Mouse (Mus musculus) forebrain, embryonic 10.5 days (tissue): ENCODE measurements around the gene Herc3. TPM values are rescaled to one million over a fixed set of nuclear protein-coding genes. Genes with fewer than 3 reads are reported as not detected.

ENCODE experiments used
- DNase-seq: peaks from one replicate; pipeline ENCODE4 v3.0.0-alpha.2; 2017; ENCODE audit warnings: low spot score; ENCODE audit errors: extremely low spot score
- H3K27ac ChIP-seq: fragments of 300-500 bp; sonication (generic); 2 replicates; pipeline ENCODE4 v1.5.1; 2016; ENCODE audit warnings: mild to moderate bottlenecking
- H3K27me3 ChIP-seq: fragments of 300-500 bp; sonication (generic); 2 replicates; pipeline ENCODE4 v1.6.1; 2016; ENCODE audit warnings: mild to moderate bottlenecking; ENCODE audit not compliant: poor library complexity, severe bottlenecking
- H3K36me3 ChIP-seq: fragments of 300-500 bp; sonication (generic); replicated peaks from 2 replicates; pipeline ENCODE4 v1.6.1; 2016; ENCODE audit warnings: mild to moderate bottlenecking, moderate library complexity
- H3K4me1 ChIP-seq: fragments of 300-500 bp; sonication (generic); 2 replicates; pipeline ENCODE4 v1.6.1; 2016
- H3K4me3 ChIP-seq: fragments of 300-500 bp; sonication (generic); 2 replicates; pipeline ENCODE4 v1.5.1; 2016; ENCODE audit warnings: mild to moderate bottlenecking, moderate library complexity
- H3K9me3 ChIP-seq: fragments of 300-500 bp; sonication (generic); 2 replicates; pipeline ENCODE4 v1.6.1; 2016; ENCODE audit warnings: mild to moderate bottlenecking, moderate library complexity
- WGBS: fragments of 180-500 bp; shearing (Covaris S2); methylation state at CpG from one replicate; pipeline ENCODE4 v1.1.7; 2016; 5-methylcytosine and 5-hydroxymethylcytosine counted together
- polyA plus RNA-seq: library from polyadenylated mRNA; unstranded; fragments of >200 nt; fragmentation: Nextera tagmentation; extraction: Ambion mirVana; gene quantifications from 2 replicates; pipeline ENCODE4 v1.2.1, GENCODE M21; 2016

The Herc3 gene
- polyA plus RNA-seq, 1 experiment from 2014 or later = 7.0 TPM

GRCm38 (mm10) chr6:58964565-58964964 is 133.3 kb downstream of the Herc3 start:
- no peaks in the 10 kb centered on the region for H3K36me3 ChIP-seq
- H3K4me3 ChIP-seq = no peak overlapping the region
- H3K27ac ChIP-seq = no peak overlapping the region
- no peaks in the 10 kb centered on the region for H3K27me3 ChIP-seq
- peaks cover 6% of the 10 kb centered on the region; the same call in 1 of the 2 replicates for H3K4me1 ChIP-seq
- no peak for DNase-seq
- no peaks in the 10 kb centered on the region for H3K9me3 ChIP-seq

- 53% methylated on average over 12 of the region's 12 CpGs for WGBS
- H3K27ac ChIP-seq = no peak overlapping the region
- H3K36me3 ChIP-seq = no peaks in the 10 kb centered on the region
- peaks cover 6% of the 10 kb centered on the region; the same call in 1 of the 2 replicates for H3K4me1 ChIP-seq
- no peak for DNase-seq
- no peak overlapping the region for H3K4me3 ChIP-seq
- no peaks in the 10 kb centered on the region for H3K27me3 ChIP-seq
- no peaks in the 10 kb centered on the region for H3K9me3 ChIP-seq
Measured at GRCm38 (mm10) chr6:58965071-58965831, 134.0 kb downstream of the Herc3 start.

GRCm38 (mm10) chr6:58968272-58968671 is 137.0 kb downstream of the Herc3 start:
- no peak overlapping the region for H3K4me3 ChIP-seq
- DNase-seq = no peak
- H3K9me3 ChIP-seq = no peaks in the 10 kb centered on the region
- no peaks in the 10 kb centered on the region for H3K36me3 ChIP-seq
- H3K27ac ChIP-seq = no peak overlapping the region
- H3K4me1 ChIP-seq = peaks cover 6% of the 10 kb centered on the region; the same call in 1 of the 2 replicates
- H3K27me3 ChIP-seq = no peaks in the 10 kb centered on the region
- 89% methylated on average over 3 of the region's 3 CpGs for WGBS

Other genes starting within 250 kb of the Herc3 start
- 51.1 and 53.7 TPM in 2 replicates for gene Abcg2, start 246.9 kb upstream of the Herc3 start, polyA plus RNA-seq
- 4.3 and 4.8 TPM in 2 replicates for gene Nap1l5, start 75.6 kb downstream of the Herc3 start, polyA plus RNA-seq
- gene Fam13a, start 193.1 kb downstream of the Herc3 start, polyA plus RNA-seq = 2.0 and 2.9 TPM in 2 replicates